Mouse (Mus musculus): ENCODE data around the gene Rab5c.
A peak's percentile ranks its signal among the peaks of the same experiment; 100 is the strongest.

The Rab5c gene

GRCm38 (mm10) chr11:100738066-100738604, at the start of gene Rab5c:
TSS of gene Rab5c (minus strand) at chr11:100738215.
- peak; percentile 96 for DNase-seq (ENCODE audit: low spot score)

- DNase-seq (ENCODE audit: low spot score) = no peak
Measured at GRCm38 (mm10) chr11:100785774-100786173, 47.8 kb upstream of the Rab5c start.

DNA sequence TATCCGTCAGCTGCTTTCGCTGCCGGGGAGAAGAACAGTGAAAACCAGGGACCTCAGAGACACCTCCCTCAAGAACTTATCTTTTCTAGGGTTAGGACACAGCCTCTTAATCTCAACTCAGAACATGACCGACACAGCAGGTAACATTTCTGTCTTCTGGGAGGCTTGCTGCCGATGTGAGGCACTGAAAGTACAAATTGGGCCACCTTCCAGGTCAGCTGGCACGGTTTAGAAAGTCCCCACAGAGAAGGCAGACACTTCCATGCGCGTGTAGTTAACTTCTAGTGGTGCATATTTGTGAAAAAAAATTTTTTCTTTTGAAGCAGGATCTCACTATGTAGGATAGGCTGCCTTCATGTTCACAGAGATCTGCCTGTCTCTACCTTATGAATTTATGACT, 46.3 kb upstream of the Rab5c start:
- no peak for DNase-seq (ENCODE audit: low spot score)

DNA sequence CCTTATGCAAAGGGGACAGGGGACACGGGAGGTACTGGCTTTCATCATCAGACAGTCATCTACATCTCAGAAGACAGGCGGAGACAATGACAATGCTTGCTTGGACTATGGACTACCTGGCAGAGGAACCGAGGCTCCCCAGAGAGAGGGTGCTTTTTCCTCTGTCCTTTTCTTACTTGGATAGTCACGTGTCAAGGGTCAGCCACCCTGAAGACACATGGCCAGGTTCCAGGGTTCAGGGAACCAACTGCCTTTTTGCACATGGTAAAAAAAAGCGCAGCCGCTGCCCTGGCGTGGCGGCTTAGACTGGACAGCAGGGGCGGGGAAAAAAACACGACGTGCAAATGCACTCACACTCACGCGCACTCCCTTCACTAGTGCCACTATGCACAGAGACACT, 44.6 kb upstream of the Rab5c start:
- DNase-seq (ENCODE audit: low spot score) = no peak

- no peak for DNase-seq (ENCODE audit: low spot score)
Measured at GRCm38 (mm10) chr11:100781763-100782475, 43.9 kb upstream of the Rab5c start.

- no peak for DNase-seq (ENCODE audit: low spot score)
Measured at GRCm38 (mm10) chr11:100780247-100780646, 42.2 kb upstream of the Rab5c start.

GRCm38 (mm10) chr11:100778069-100778468, 40.1 kb upstream of the Rab5c start:
- no peak for DNase-seq (ENCODE audit: low spot score)

DNA sequence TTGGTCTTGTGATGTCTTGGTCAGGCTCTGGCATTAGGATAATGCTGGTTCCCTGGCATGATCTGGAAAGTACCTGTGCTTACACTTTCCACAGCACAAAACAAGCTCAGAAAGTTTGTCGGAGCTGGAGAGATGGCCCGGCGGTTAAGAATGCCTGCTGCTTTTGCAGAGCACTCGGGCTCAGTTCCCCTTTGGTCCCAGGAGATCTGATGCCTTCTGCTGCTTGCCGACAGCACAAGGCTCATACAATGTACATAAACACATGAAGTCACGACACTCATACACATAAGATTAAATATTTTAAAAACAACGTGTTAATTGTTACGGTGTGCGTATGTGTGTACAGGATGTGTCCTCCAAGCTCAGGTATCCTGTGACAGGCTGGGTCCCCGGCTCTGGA, 37.9 kb upstream of the Rab5c start:
- no peak for DNase-seq (ENCODE audit: low spot score)

DNA sequence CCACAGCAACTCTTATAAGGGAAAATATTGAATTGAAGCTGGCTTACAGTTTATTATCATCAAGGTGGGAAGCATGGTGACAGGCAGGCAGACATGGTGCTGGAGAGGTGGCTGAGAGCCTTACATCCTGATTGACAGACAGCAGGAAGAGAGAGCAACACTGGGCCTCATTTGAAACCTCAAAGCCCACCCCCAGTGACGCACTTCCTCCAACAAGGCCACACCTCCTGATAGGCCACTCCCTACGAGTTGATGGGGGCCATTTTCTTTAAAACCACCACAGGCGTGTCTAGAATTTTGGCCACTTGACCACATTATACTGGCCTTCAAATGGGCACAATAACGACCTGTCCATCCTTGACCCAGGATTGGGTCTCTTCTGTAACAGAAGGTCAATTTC, 36.2 kb upstream of the Rab5c start:
- no peak for DNase-seq (ENCODE audit: low spot score)

- peak; percentile 61 for DNase-seq (ENCODE audit: low spot score)
Measured at GRCm38 (mm10) chr11:100770646-100771408, 32.8 kb upstream of the Rab5c start, which contains the start of gene Ghdc. TSS of gene Ghdc (minus strand) at chr11:100770957.

- DNase-seq (ENCODE audit: low spot score) = no peak
Measured at GRCm38 (mm10) chr11:100769980-100770379, 32.0 kb upstream of the Rab5c start.

GRCm38 (mm10) chr11:100767871-100768270, 29.9 kb upstream of the Rab5c start:
- DNase-seq (ENCODE audit: low spot score) = no peak

DNA sequence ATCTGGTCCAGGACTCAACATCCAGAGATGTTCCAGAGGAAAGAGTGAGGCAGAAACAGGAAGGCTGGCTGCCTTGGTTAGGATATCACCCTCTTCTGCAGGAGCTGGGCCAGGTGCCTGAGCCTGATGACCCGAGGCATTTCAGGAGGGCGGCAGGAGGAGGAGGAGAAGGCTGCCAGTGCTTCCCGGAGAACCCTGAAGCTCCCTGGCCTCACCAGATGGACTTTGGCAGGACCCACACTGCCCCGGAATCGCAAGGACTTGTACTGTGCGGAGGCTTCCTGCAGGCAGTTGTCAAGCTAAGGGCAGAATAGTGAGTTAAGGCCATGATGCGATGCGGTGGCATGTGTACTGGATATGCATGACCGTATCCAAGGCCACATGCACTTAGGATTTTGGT, 28.7 kb upstream of the Rab5c start:
- DNase-seq (ENCODE audit: low spot score) = no peak

GRCm38 (mm10) chr11:100762831-100763230, 24.8 kb upstream of the Rab5c start, which contains the start of gene Hcrt:
TSS of gene Hcrt (minus strand) at chr11:100762931.
- DNase-seq (ENCODE audit: low spot score) = no peak

GRCm38 (mm10) chr11:100761547-100762045, 23.6 kb upstream of the Rab5c start:
- DNase-seq (ENCODE audit: low spot score) = peak; percentile 87

GRCm38 (mm10) chr11:100759611-100760233, 21.7 kb upstream of the Rab5c start, which contains the start of gene Kcnh4:
TSS of gene Kcnh4 (minus strand) at chr11:100759942.
- DNase-seq (ENCODE audit: low spot score) = no peak

- no peak for DNase-seq (ENCODE audit: low spot score)
Measured at GRCm38 (mm10) chr11:100758707-100759610, 20.9 kb upstream of the Rab5c start.

- DNase-seq (ENCODE audit: low spot score) = no peak
Measured at GRCm38 (mm10) chr11:100757566-100757965, 19.6 kb upstream of the Rab5c start.

DNA sequence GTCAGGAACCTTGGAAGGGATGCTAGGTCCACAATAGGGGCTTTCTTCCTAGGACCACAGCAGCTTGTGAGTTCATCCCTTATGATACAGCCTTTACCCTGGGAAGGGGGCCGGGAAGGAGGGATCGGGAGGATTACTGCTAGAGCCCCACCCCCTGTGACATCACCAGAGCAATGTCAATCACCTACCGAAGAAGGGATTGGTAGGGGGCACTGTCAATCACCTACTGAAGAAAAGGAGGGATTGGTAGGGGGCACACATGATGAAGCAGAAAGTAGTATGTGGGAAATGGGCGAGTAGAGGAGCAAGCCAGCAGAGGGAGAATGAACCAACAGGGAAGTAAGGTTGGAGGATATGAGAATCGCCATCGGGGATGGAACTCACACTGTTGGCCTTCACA, 18.5 kb upstream of the Rab5c start:
- no peak for DNase-seq (ENCODE audit: low spot score)

DNA sequence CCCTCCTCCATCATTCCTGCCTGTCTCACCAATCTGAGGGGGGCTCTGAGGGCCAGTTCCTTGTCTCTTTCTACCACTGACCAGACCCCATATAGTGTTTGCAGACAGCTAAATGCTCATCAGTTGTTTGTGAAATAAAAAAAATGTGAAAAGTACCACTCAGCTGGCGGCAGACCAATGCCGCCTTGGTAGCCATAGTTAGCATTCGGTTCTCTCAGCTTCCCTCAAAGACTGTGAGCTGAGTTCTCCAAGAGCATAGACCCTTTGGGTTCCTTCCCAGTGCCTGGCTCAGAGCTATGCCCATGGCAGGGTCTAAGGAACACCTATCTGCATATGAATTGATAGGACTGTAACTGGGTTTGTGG, 16.7 kb upstream of the Rab5c start:
- no peak for DNase-seq (ENCODE audit: low spot score)

DNA sequence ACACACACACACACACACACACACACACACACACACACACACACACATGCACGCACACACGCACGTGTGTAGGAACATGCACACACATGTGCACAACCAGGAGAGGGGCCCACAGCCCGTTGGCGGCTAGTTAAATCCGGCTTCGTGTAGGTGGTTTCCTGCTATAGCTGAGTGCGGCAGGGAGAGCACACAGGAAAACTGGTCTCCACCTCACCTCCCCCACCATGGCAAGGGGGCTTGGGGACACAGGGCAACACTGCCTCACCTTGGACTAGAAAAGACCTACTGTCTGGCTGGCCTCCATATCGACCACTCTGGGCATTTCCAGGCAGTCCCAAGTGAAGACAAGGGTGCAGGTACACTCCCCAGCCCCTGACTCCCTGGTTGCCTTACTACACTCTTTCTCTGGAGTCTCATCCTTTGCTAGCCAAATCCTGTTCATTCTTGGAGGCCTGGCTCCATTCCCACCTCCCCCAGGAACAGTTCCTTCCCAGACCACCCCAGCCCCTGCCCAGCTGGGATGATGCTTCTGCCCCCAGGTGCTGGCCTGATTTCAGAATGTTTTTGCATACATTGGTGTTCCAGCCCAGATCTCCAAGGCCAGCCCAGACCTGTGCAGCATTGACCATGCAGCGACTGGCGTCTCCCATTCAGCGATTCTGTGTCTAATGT, 16.1 kb upstream of the Rab5c start:
- DNase-seq (ENCODE audit: low spot score) = no peak

All from ovary, postnatal 14 days (tissue).